Mouse (Mus musculus) CD4-positive, CD25-positive, alpha-beta regulatory T cell, adult 2 months (primary cell): ENCODE results near the gene Pcnx2.
A peak's percentile ranks its signal among the peaks of the same experiment; 100 is the strongest.

ENCODE experiments used
- DNase-seq: peaks from one replicate; pipeline ENCODE4 v3.0.0-alpha.2; 2012; ENCODE audit warnings: low read depth, low spot score

Gene Pcnx2

GRCm38 (mm10) chr8:125898899-125899298 lies 782 bp upstream of the Pcnx2 start:
- DNase-seq = peak; percentile 63

GRCm38 (mm10) chr8:125897388-125897787 lies 729 bp downstream of the Pcnx2 start:
- DNase-seq = no peak

GRCm38 (mm10) chr8:125889920-125890319 lies 8.2 kb downstream of the Pcnx2 start:
- no peak for DNase-seq

- DNase-seq = no peak
Measured at GRCm38 (mm10) chr8:125887549-125887948, 10.6 kb downstream of the Pcnx2 start.

GRCm38 (mm10) chr8:125880447-125880846 lies 17.7 kb downstream of the Pcnx2 start:
- no peak for DNase-seq

- DNase-seq = no peak
Measured at GRCm38 (mm10) chr8:125873250-125873534, 24.9 kb downstream of the Pcnx2 start.

GRCm38 (mm10) chr8:125872501-125873249 lies 25.4 kb downstream of the Pcnx2 start:
- DNase-seq = no peak

GRCm38 (mm10) chr8:125870821-125871321 lies 27.2 kb downstream of the Pcnx2 start:
- DNase-seq = peak; percentile 56

GRCm38 (mm10) chr8:125870179-125870702 lies 27.9 kb downstream of the Pcnx2 start:
- no peak for DNase-seq

- no peak for DNase-seq
Measured at GRCm38 (mm10) chr8:125869739-125870138, 28.4 kb downstream of the Pcnx2 start.

- no peak for DNase-seq
Measured at GRCm38 (mm10) chr8:125868552-125868951, 29.6 kb downstream of the Pcnx2 start.

GRCm38 (mm10) chr8:125866125-125866524 lies 32.0 kb downstream of the Pcnx2 start:
- no peak for DNase-seq

- DNase-seq = no peak
Measured at GRCm38 (mm10) chr8:125857251-125857650, 40.9 kb downstream of the Pcnx2 start.

GRCm38 (mm10) chr8:125856160-125856559 lies 42.0 kb downstream of the Pcnx2 start:
- no peak for DNase-seq

GRCm38 (mm10) chr8:125854379-125854778 lies 43.7 kb downstream of the Pcnx2 start:
- DNase-seq = no peak

- no peak for DNase-seq
Measured at GRCm38 (mm10) chr8:125853300-125853699, 44.8 kb downstream of the Pcnx2 start.

GRCm38 (mm10) chr8:125849181-125849580 lies 48.9 kb downstream of the Pcnx2 start:
- DNase-seq = no peak

GRCm38 (mm10) chr8:125847842-125848241 lies 50.3 kb downstream of the Pcnx2 start:
- DNase-seq = no peak

- no peak for DNase-seq
Measured at GRCm38 (mm10) chr8:125845281-125845680, 52.8 kb downstream of the Pcnx2 start.

GRCm38 (mm10) chr8:125843122-125843836 lies 54.8 kb downstream of the Pcnx2 start:
- DNase-seq = no peak

GRCm38 (mm10) chr8:125842158-125842557 lies 56.0 kb downstream of the Pcnx2 start:
- DNase-seq = no peak

GRCm38 (mm10) chr8:125824688-125825087 lies 73.4 kb downstream of the Pcnx2 start:
- peak; percentile 23 for DNase-seq

- peak; percentile 71 for DNase-seq
Measured at GRCm38 (mm10) chr8:125823719-125824118, 74.4 kb downstream of the Pcnx2 start.
